8 mouse cellular contexts compared by ENCODE assay signal in the genomic region with DNA sequence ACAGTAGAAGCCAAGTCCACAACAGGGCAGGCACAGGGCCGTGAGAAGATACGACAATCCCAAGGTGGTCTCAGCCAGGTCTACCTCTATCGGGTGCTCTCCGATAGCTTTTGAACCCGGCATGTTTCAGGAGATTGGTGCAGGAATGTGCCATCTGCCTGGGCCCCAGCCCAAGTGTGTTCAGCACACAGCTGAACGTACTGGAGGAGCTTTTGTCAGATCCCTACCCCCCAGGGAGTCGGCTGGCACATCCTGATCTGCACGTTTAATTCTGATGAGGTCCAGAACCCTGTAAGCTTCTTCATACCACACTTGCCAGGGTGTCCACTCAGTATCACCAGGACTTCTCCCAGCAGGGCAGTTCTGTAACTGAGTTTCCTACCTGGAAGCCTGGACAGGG.
DNase-seq lines count a peak whose midpoint lies in the region; ATAC-seq and TF ChIP-seq lines count a peak whose summit lies in the region.

No protein-coding gene starts in this region.

- no peak overlapping the region for H3K4me2 ChIP-seq in lung, embryonic 16.5 days (ENCODE audit: low read depth, low read length)
- H3K4me2 ChIP-seq in embryonic facial prominence, embryonic 12.5 days (replicated peaks): peak overlapping the region; percentile 22
- peak overlapping the region; percentile 14; the same call in 1 of the 2 replicates for H3K4me2 ChIP-seq in stomach, postnatal 0 days (replicated peaks; ENCODE audit: low read depth)

- no peaks in the 10 kb centered on the region for H3K9me3 ChIP-seq in lung, embryonic 16.5 days (ENCODE audit: control insufficient read depth, low read length)
- H3K9me3 ChIP-seq in embryonic facial prominence, embryonic 12.5 days: no peaks in the 10 kb centered on the region
- no peaks in the 10 kb centered on the region for H3K9me3 ChIP-seq in stomach, postnatal 0 days (ENCODE audit: control insufficient read depth, low read length)

- H3K27me3 ChIP-seq in lung, embryonic 16.5 days (ENCODE audit: control insufficient read depth, insufficient read depth, low read depth, low read length): no peaks in the 10 kb centered on the region
- H3K27me3 ChIP-seq in embryonic facial prominence, embryonic 12.5 days: no peaks in the 10 kb centered on the region
- no peaks in the 10 kb centered on the region for H3K27me3 ChIP-seq in stomach, postnatal 0 days (ENCODE audit: control insufficient read depth, insufficient read depth, low read length)

- peaks cover 18% of the 10 kb centered on the region for H3K4me1 ChIP-seq in lung, embryonic 16.5 days (replicated peaks; ENCODE audit: control insufficient read depth, insufficient read depth, low read length)
- peaks cover 30% of the 10 kb centered on the region for H3K4me1 ChIP-seq in embryonic facial prominence, embryonic 12.5 days
- 0 out of 2 replicates have a peak, but pooled peaks cover 5% of the 10 kb centered on the region for H3K4me1 ChIP-seq in stomach, postnatal 0 days (replicated peaks; ENCODE audit: control insufficient read depth, insufficient read depth)

- H3K9ac ChIP-seq in lung, embryonic 16.5 days (ENCODE audit: low read length): no peak overlapping the region
- H3K9ac ChIP-seq in embryonic facial prominence, embryonic 12.5 days: no peak overlapping the region
- peak overlapping the region; percentile 43 for H3K9ac ChIP-seq in stomach, postnatal 0 days (ENCODE audit: low read length)

- 22% methylated on average over 8 of the region's 8 CpGs for whole genome bisulfite sequencing in lung, embryonic 16.5 days
- WGBS in embryonic facial prominence, embryonic 12.5 days: 18% methylated on average over 8 of the region's 8 CpGs
- WGBS in stomach, postnatal 0 days: 31% methylated on average over 8 of the region's 8 CpGs

- H3K4me3 ChIP-seq in lung, embryonic 16.5 days (ENCODE audit: low read length): no peak overlapping the region
- H3K4me3 ChIP-seq in embryonic facial prominence, embryonic 12.5 days: no peak overlapping the region
- no peak overlapping the region for H3K4me3 ChIP-seq in stomach, postnatal 0 days (ENCODE audit: low read depth, low read length)

- ATAC-seq in lung, embryonic 16.5 days (ENCODE audit: low read depth): peak; percentile 32; the same call in 1 of the 2 replicates
- ATAC-seq in embryonic facial prominence, embryonic 12.5 days (ENCODE audit: insufficient number of reproducible peaks, insufficient read depth, low FRiP score, low TSS enrichment): no peak
- no peak for ATAC-seq in stomach, postnatal 0 days (ENCODE audit: low FRiP score, low TSS enrichment)
- no peak for ATAC-seq in granulocyte monocyte progenitor cell, adult 5-6 weeks (replicated peaks; ENCODE audit: poor library complexity, severe bottlenecking)
- ATAC-seq in inflammation-experienced regulatory T-cells, adult 6 months: no peak

- no peak for TF ChIP-seq CTCF in stomach, postnatal 0 days (IDR thresholded peaks at IDR 0.05; ENCODE audit: low read depth)

- H3K36me3 ChIP-seq in lung, embryonic 16.5 days (ENCODE audit: control insufficient read depth, insufficient read depth, low read length): no peaks in the 10 kb centered on the region
- no peaks in the 10 kb centered on the region for H3K36me3 ChIP-seq in embryonic facial prominence, embryonic 12.5 days
- H3K36me3 ChIP-seq in stomach, postnatal 0 days (ENCODE audit: control insufficient read depth, insufficient read depth, low read length): no peaks in the 10 kb centered on the region

- TF ChIP-seq EP300 in stomach, postnatal 0 days (optimal IDR thresholded peaks at IDR 0.05): no peak

- 0 out of 2 replicates have a peak overlapping the region, but pooled peaks have one; percentile 23 for H3K27ac ChIP-seq in lung, embryonic 16.5 days (ENCODE audit: low read length)
- H3K27ac ChIP-seq in embryonic facial prominence, embryonic 12.5 days: peak overlapping the region; percentile 84
- peak overlapping the region; percentile 56; the same call in 1 of the 2 replicates for H3K27ac ChIP-seq in stomach, postnatal 0 days (replicated peaks)

- DNase-seq in lung, postnatal 36 days: no peak
- DNase-seq in kidney, postnatal 36 days: peak; percentile 34 to 44
- DNase-seq in stomach, postnatal 0 days (ENCODE audit: low spot score): no peak
- no peak for DNase-seq in spleen, adult 12 weeks (ENCODE audit: low spot score)

Comparison
In these comparisons a context has a peak if more than half of its experiments do, and no peak if none do; other contexts are left out.
1. H3K27ac ChIP-seq: peak in every context shown above with its lines; median percentile 84 in embryonic facial prominence, embryonic 12.5 days; 56 in stomach, postnatal 0 days; 23 in lung, embryonic 16.5 days.
2. DNase-seq: peak in kidney, postnatal 36 days (2 of 2); none in lung, postnatal 36 days (single experiment), stomach, postnatal 0 days (single experiment) and spleen, adult 12 weeks (single experiment).